Mouse (Mus musculus) kidney, embryonic 15.5 days (tissue): ENCODE measurements around the gene Epb41l3. TPM values are rescaled to one million over a fixed set of nuclear protein-coding genes. Genes with fewer than 3 reads are reported as not detected.
"Not testable (repeated sequence)": the region's sequence is repeated elsewhere in the genome, so short reads cannot be mapped to it uniquely, and the experiment has no call there.

Experiments
- ATAC-seq: fragments of 200-750 bp; cut with Nextera tagmentation; replicated peaks from 2 replicates; pipeline ENCODE4 v1.8.0; 2017; ENCODE audit warnings: moderate TSS enrichment; ENCODE audit not compliant: low FRiP score
- H3K27ac ChIP-seq: fragments of 300-500 bp; sonication (generic); 2 replicates; pipeline ENCODE4 v1.5.1; 2015; ENCODE audit warnings: mild to moderate bottlenecking, inconsistent platforms
- H3K27me3 ChIP-seq: fragments of 300-500 bp; sonication (generic); 2 replicates; pipeline ENCODE4 v1.6.1; 2015; ENCODE audit warnings: inconsistent platforms
- H3K36me3 ChIP-seq: fragments of 300-500 bp; sonication (generic); 2 replicates; pipeline ENCODE4 v1.6.1; 2015; ENCODE audit warnings: inconsistent platforms
- H3K4me1 ChIP-seq: fragments of 300-500 bp; sonication (generic); 2 replicates; pipeline ENCODE4 v1.6.1; 2015; ENCODE audit warnings: inconsistent platforms
- H3K4me2 ChIP-seq: fragments of 300-500 bp; sonication (generic); 2 replicates; pipeline ENCODE4 v1.6.1; 2015; ENCODE audit warnings: moderate library complexity, mild to moderate bottlenecking, inconsistent platforms
- H3K4me3 ChIP-seq: fragments of 300-500 bp; sonication (generic); replicated peaks from 2 replicates; pipeline ENCODE4 v1.5.1; 2015; ENCODE audit warnings: mild to moderate bottlenecking, inconsistent platforms
- H3K9ac ChIP-seq: fragments of 300-500 bp; sonication (generic); 2 replicates; pipeline ENCODE4 v1.6.1; 2015; ENCODE audit warnings: mild to moderate bottlenecking, inconsistent platforms
- H3K9me3 ChIP-seq: fragments of 300-500 bp; sonication (generic); replicated peaks from 2 replicates; pipeline ENCODE4 v1.6.1; 2016; ENCODE audit warnings: inconsistent platforms
- WGBS: fragments of 180-500 bp; shearing (Covaris S2); methylation state at CpG from one replicate; pipeline ENCODE4 v1.1.7; 2015; ENCODE audit warnings: mixed read lengths; 5-methylcytosine and 5-hydroxymethylcytosine counted together
- polyA plus RNA-seq: library from polyadenylated mRNA; unstranded; fragments of >200 nt; fragmentation: Nextera tagmentation; extraction: Ambion mirVana; gene quantifications from 2 replicates; pipeline ENCODE4 v1.2.1, GENCODE M21; 2015

Gene Epb41l3
- polyA plus RNA-seq, 1 experiment from 2014 or later = 35.6 TPM

- 4% methylated on average over 19 of the region's 19 CpGs for WGBS
- ATAC-seq = peak; percentile 58; the same call in 1 of the 2 replicates
- Histone ChIP-seq H3K9ac (0 out of 2 replicates have a peak overlapping the region, but pooled peaks have one; percentile 19), H3K4me1 (peaks cover 22% of the 10 kb centered on the region), H3K27me3 (peaks cover 23% of the 10 kb centered on the region), H3K36me3 (no peaks in the 10 kb centered on the region), H3K4me3 (peak overlapping the region; percentile 29), H3K4me2 (peak overlapping the region; percentile 58), H3K9me3 (no peaks in the 10 kb centered on the region), H3K27ac (no peak overlapping the region)
These were observed 45.3 kb downstream of the Epb41l3 start for GRCm38 (mm10) chr17:69120533-69121358.

GRCm38 (mm10) chr17:69122403-69122802 is 46.9 kb downstream of the Epb41l3 start:
- WGBS = 6% methylated on average over 6 of the region's 6 CpGs
- not testable (repeated sequence) for H3K36me3 ChIP-seq, H3K27ac ChIP-seq, H3K9me3 ChIP-seq, H3K9ac ChIP-seq
- H3K4me3 ChIP-seq = peak overlapping the region; percentile 18
- peak overlapping the region; percentile 58 for H3K4me2 ChIP-seq
- peaks cover 23% of the 10 kb centered on the region for H3K27me3 ChIP-seq
- ATAC-seq = peak; percentile 56; the same call in 1 of the 2 replicates
- peaks cover 22% of the 10 kb centered on the region for H3K4me1 ChIP-seq

GRCm38 (mm10) chr17:69127436-69127835 is 52.0 kb downstream of the Epb41l3 start:
- WGBS = 50% methylated on average over 7 of the region's 7 CpGs
- H3K9me3 ChIP-seq = no peaks in the 10 kb centered on the region
- peaks cover 2% of the 10 kb centered on the region; the same call in 1 of the 2 replicates for H3K4me1 ChIP-seq
- H3K27me3 ChIP-seq = peaks cover 2% of the 10 kb centered on the region
- H3K27ac ChIP-seq = no peak overlapping the region
- no peaks in the 10 kb centered on the region for H3K36me3 ChIP-seq
- H3K4me2 ChIP-seq = no peak overlapping the region
- ATAC-seq = no peak
- H3K9ac ChIP-seq = no peak overlapping the region
- no peak overlapping the region for H3K4me3 ChIP-seq

- H3K27ac ChIP-seq = no peak overlapping the region
- no peaks in the 10 kb centered on the region for H3K4me1 ChIP-seq
- no peak for ATAC-seq
- WGBS = 60% methylated on average over 5 of the region's 5 CpGs
- no peak overlapping the region for H3K4me2 ChIP-seq
- H3K27me3 ChIP-seq = no peaks in the 10 kb centered on the region
- no peaks in the 10 kb centered on the region for H3K9me3 ChIP-seq
- no peaks in the 10 kb centered on the region for H3K36me3 ChIP-seq
- H3K9ac ChIP-seq = no peak overlapping the region
- H3K4me3 ChIP-seq = no peak overlapping the region
These were observed 52.5 kb downstream of the Epb41l3 start for GRCm38 (mm10) chr17:69127981-69128380.

GRCm38 (mm10) chr17:69129434-69129833 is 54.0 kb downstream of the Epb41l3 start:
- ATAC-seq = no peak

GRCm38 (mm10) chr17:69143017-69143416 is 67.5 kb downstream of the Epb41l3 start:
- no peak for ATAC-seq
- no peak overlapping the region for H3K9ac ChIP-seq
- H3K36me3 ChIP-seq = no peaks in the 10 kb centered on the region
- no peak overlapping the region for H3K4me2 ChIP-seq
- no peaks in the 10 kb centered on the region for H3K4me1 ChIP-seq
- no peak overlapping the region for H3K27ac ChIP-seq
- H3K4me3 ChIP-seq = no peak overlapping the region
- WGBS = 78% methylated on average over 3 of the region's 3 CpGs
- H3K27me3 ChIP-seq = no peaks in the 10 kb centered on the region
- H3K9me3 ChIP-seq = no peaks in the 10 kb centered on the region

More at GRCm38 (mm10) chr17:69129434-69129833, 54.0 kb downstream of the Epb41l3 start:
- H3K4me3 ChIP-seq = no peak overlapping the region
- H3K27me3 ChIP-seq = no peaks in the 10 kb centered on the region
- H3K4me2 ChIP-seq = no peak overlapping the region
- no peaks in the 10 kb centered on the region for H3K9me3 ChIP-seq
- WGBS = 33% methylated on average over 6 of the region's 6 CpGs
- H3K9ac ChIP-seq = no peak overlapping the region
- H3K36me3 ChIP-seq = no peaks in the 10 kb centered on the region
- no peak overlapping the region for H3K27ac ChIP-seq
- H3K4me1 ChIP-seq = no peaks in the 10 kb centered on the region

GRCm38 (mm10) chr17:69150826-69151225 is 75.3 kb downstream of the Epb41l3 start:
- no peaks in the 10 kb centered on the region for H3K4me1 ChIP-seq

GRCm38 (mm10) chr17:69151281-69151680 is 75.8 kb downstream of the Epb41l3 start:
- no peaks in the 10 kb centered on the region for H3K9me3 ChIP-seq
- WGBS = 22% methylated on average over 3 of the region's 3 CpGs
- ATAC-seq = no peak

More at GRCm38 (mm10) chr17:69150826-69151225, 75.3 kb downstream of the Epb41l3 start:
- Histone ChIP-seq H3K9me3 (no peaks in the 10 kb centered on the region), H3K36me3 (no peaks in the 10 kb centered on the region), H3K4me2 (no peak overlapping the region), H3K9ac (no peak overlapping the region), H3K27ac (no peak overlapping the region), H3K27me3 (peaks cover 10% of the 10 kb centered on the region; the same call in 1 of the 2 replicates), H3K4me3 (no peak overlapping the region)
- ATAC-seq = no peak

GRCm38 (mm10) chr17:69155034-69155433 is 79.6 kb downstream of the Epb41l3 start:
- H3K4me3 ChIP-seq = no peak overlapping the region
- no peaks in the 10 kb centered on the region for H3K36me3 ChIP-seq
- 78% methylated on average over 8 of the region's 8 CpGs for WGBS
- H3K9ac ChIP-seq = no peak overlapping the region
- ATAC-seq = no peak
- H3K27ac ChIP-seq = no peak overlapping the region
- H3K4me1 ChIP-seq = 0 out of 2 replicates have a peak, but pooled peaks cover 8% of the 10 kb centered on the region
- H3K9me3 ChIP-seq = no peaks in the 10 kb centered on the region
- no peak overlapping the region for H3K4me2 ChIP-seq
- H3K27me3 ChIP-seq = peaks cover 10% of the 10 kb centered on the region; the same call in 1 of the 2 replicates

More at GRCm38 (mm10) chr17:69151281-69151680, 75.8 kb downstream of the Epb41l3 start:
- H3K27ac ChIP-seq = no peak overlapping the region
- peaks cover 10% of the 10 kb centered on the region; the same call in 1 of the 2 replicates for H3K27me3 ChIP-seq
- no peaks in the 10 kb centered on the region for H3K4me1 ChIP-seq
- H3K4me2 ChIP-seq = no peak overlapping the region
- no peak overlapping the region for H3K4me3 ChIP-seq
- no peak overlapping the region for H3K9ac ChIP-seq
- no peaks in the 10 kb centered on the region for H3K36me3 ChIP-seq

- Histone ChIP-seq H3K4me1 (0 out of 2 replicates have a peak, but pooled peaks cover 8% of the 10 kb centered on the region), H3K4me3 (peak overlapping the region; percentile 84), H3K9me3 (no peaks in the 10 kb centered on the region), H3K36me3 (no peaks in the 10 kb centered on the region), H3K27ac (0 out of 2 replicates have a peak overlapping the region, but pooled peaks have one; percentile 13), H3K4me2 (peak overlapping the region; percentile 98), H3K27me3 (peaks cover 10% of the 10 kb centered on the region; the same call in 1 of the 2 replicates), H3K9ac (peak overlapping the region; percentile 82)
- ATAC-seq = peak; percentile 89
- WGBS = 0% methylated on average over 57 of the region's 58 CpGs
These were observed 81.1 kb downstream of the Epb41l3 start for GRCm38 (mm10) chr17:69156522-69157100.

GRCm38 (mm10) chr17:69157101-69157808 is 81.8 kb downstream of the Epb41l3 start:
- 0 out of 2 replicates have a peak, but pooled peaks cover 8% of the 10 kb centered on the region for H3K4me1 ChIP-seq
- 0 out of 2 replicates have a peak overlapping the region, but pooled peaks have one; percentile 13 for H3K27ac ChIP-seq
- H3K36me3 ChIP-seq = no peaks in the 10 kb centered on the region
- peak; percentile 82 for ATAC-seq
- H3K27me3 ChIP-seq = peaks cover 10% of the 10 kb centered on the region; the same call in 1 of the 2 replicates
- under 1% methylated on average over 58 of the region's 66 CpGs for WGBS
- peak overlapping the region; percentile 84 for H3K4me3 ChIP-seq
- no peaks in the 10 kb centered on the region for H3K9me3 ChIP-seq
- H3K4me2 ChIP-seq = peak overlapping the region; percentile 98
- peak overlapping the region; percentile 82 for H3K9ac ChIP-seq
